Comparison of ENCODE assay signal across 8 mouse cellular contexts in the genomic region with DNA sequence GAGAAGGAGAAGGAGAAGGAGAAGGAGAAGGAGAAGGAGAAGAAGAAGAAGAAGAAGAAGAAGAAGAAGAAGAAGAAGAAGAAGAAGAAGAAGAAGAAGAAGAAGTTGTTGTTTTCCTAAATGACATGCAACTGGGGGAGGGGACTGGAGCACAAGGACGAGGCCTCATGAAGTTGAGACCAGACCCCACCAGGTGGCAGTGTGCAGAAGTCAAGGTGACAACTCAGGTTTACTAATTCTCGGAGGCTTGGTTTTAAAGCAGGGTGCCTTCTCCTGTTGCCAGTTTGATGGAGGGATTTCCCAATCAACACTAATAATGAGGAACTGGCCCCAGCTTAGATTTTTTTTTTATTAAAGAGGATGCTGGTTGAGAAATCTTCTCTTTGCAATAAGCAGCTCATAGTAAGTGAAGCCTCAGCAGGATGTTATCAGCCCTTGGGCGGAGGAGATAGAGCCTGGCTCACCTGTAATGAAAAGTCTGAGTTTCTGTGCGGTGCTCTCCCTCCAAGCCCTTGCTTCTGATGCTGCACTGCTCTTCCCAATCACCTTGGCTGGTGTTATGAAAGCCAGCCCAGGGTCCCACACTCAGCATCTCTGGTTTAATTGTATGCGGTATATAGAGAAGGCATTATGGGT.
DNase-seq lines count a peak whose midpoint lies in the region; ATAC-seq and TF ChIP-seq lines count a peak whose summit lies in the region.
"Had no signal": no experiment of that assay in that cellular context is flagged by ENCODE, and none has a peak within 500 bp of the region (broad histone marks: within the 10 kb centered on the region; RNA-seq: fewer than 3 reads in every experiment).

No protein-coding gene starts in this region.

- POLR2A ChIA-PET in Patski (lab: Charles Lee) = no interaction called here

- H3K9ac ChIP-seq in midbrain, embryonic 15.5 days = no peak overlapping the region
- no peak overlapping the region for H3K9ac ChIP-seq in liver, embryonic 13.5 days
- H3K9ac ChIP-seq: midbrain, embryonic 12.5 days had no signal

- H3K27ac ChIP-seq in midbrain, embryonic 10.5 days (replicated peaks) = no peak overlapping the region
- H3K27ac ChIP-seq in midbrain, embryonic 15.5 days = no peak overlapping the region
- H3K27ac ChIP-seq in gastrocnemius, adult 2 months = no peak overlapping the region
- no peak overlapping the region for H3K27ac ChIP-seq in liver, embryonic 13.5 days
- H3K27ac ChIP-seq: midbrain, embryonic 12.5 days had no signal

- no peak overlapping the region for H3K4me3 ChIP-seq in midbrain, embryonic 10.5 days
- no peak overlapping the region for H3K4me3 ChIP-seq in midbrain, embryonic 15.5 days
- H3K4me3 ChIP-seq in gastrocnemius, adult 2 months = no peak overlapping the region
- H3K4me3 ChIP-seq in liver, embryonic 13.5 days (replicated peaks) = no peak overlapping the region
- H3K4me3 ChIP-seq: midbrain, embryonic 12.5 days had no signal

- no peak for ATAC-seq in midbrain, embryonic 15.5 days (replicated peaks)
- no peak for ATAC-seq in Patski
- no peak for ATAC-seq in liver, embryonic 13.5 days (ENCODE audit: low read depth)

- intact Hi-C loops in gastrocnemius, adult 2 months (cut with DNase I) = loop anchor here (5.0 to 10.0 kb wide), 3 partner anchors 95 to 408 kb away; no protein-coding TSS in a partner anchor

- H3K9me3 ChIP-seq in midbrain, embryonic 10.5 days (replicated peaks) = no peaks in the 10 kb centered on the region
- no peaks in the 10 kb centered on the region for H3K9me3 ChIP-seq in midbrain, embryonic 15.5 days
- no peaks in the 10 kb centered on the region for H3K9me3 ChIP-seq in liver, embryonic 13.5 days (replicated peaks)
- H3K9me3 ChIP-seq: midbrain, embryonic 12.5 days had no signal

- H3K27me3 ChIP-seq in midbrain, embryonic 10.5 days (ENCODE audit: low read depth, poor library complexity, severe bottlenecking) = no peaks in the 10 kb centered on the region
- H3K27me3 ChIP-seq in midbrain, embryonic 15.5 days (replicated peaks) = no peaks in the 10 kb centered on the region
- H3K27me3 ChIP-seq in Patski = peaks cover 13% of the 10 kb centered on the region
- no peaks in the 10 kb centered on the region for H3K27me3 ChIP-seq in liver, embryonic 13.5 days
- H3K27me3 ChIP-seq: midbrain, embryonic 12.5 days had no signal

- WGBS in midbrain, embryonic 10.5 days = 65% methylated on average over 5 of the region's 5 CpGs
- WGBS in midbrain, embryonic 15.5 days = 62% methylated on average over 5 of the region's 5 CpGs
- 36% methylated on average over 5 of the region's 5 CpGs for WGBS in liver, embryonic 13.5 days (ENCODE audit: insufficient replicate concordance)

- peaks cover 17% of the 10 kb centered on the region for H3K4me1 ChIP-seq in midbrain, embryonic 10.5 days
- H3K4me1 ChIP-seq in midbrain, embryonic 15.5 days = no peaks in the 10 kb centered on the region; the same call in 1 of the 2 replicates
- H3K4me1 ChIP-seq in liver, embryonic 13.5 days (replicated peaks) = peaks cover 8% of the 10 kb centered on the region; the same call in 1 of the 2 replicates

- TF ChIP-seq POLR2A in brain, embryonic 14.5 days (IDR thresholded peaks at IDR 0.05; ENCODE audit: borderline replicate concordance, extremely low read depth, insufficient read depth, insufficient read length, poor library complexity, severe bottlenecking) = no peak

- peak; percentile 29 for DNase-seq in midbrain, embryonic 10.5 days (ENCODE audit: low spot score)
- no peak for DNase-seq in Patski (ENCODE audit: low read depth, low spot score)
- peak; percentile 73 for DNase-seq in brain, embryonic 14.5 days (ENCODE audit: low read depth)
- peak; percentile 77 for DNase-seq in gastrocnemius, adult 2 months
- DNase-seq in liver, embryonic 13.5 days = peak; percentile 3
- peak; percentile 4 for DNase-seq in spleen, adult 12 weeks (ENCODE audit: low spot score)

- TF ChIP-seq CTCF in Patski (IDR thresholded peaks at IDR 0.05) = peak; percentile 64
- peak; percentile 69 for TF ChIP-seq CTCF in brain, embryonic 14.5 days (IDR thresholded peaks at IDR 0.05; ENCODE audit: borderline replicate concordance, extremely low read depth, insufficient read depth, insufficient read length)
- peak; percentile 70 for TF ChIP-seq CTCF in gastrocnemius, adult 2 months (IDR thresholded peaks at IDR 0.05)

- CTCF ChIA-PET in Patski (lab: Charles Lee) = no interaction called here

- H3K36me3 ChIP-seq in midbrain, embryonic 10.5 days = no peaks in the 10 kb centered on the region
- no peaks in the 10 kb centered on the region for H3K36me3 ChIP-seq in midbrain, embryonic 15.5 days (replicated peaks)
- no peaks in the 10 kb centered on the region for H3K36me3 ChIP-seq in liver, embryonic 13.5 days
- H3K36me3 ChIP-seq: midbrain, embryonic 12.5 days had no signal

- no peak overlapping the region for H3K4me2 ChIP-seq in midbrain, embryonic 15.5 days
- no peak overlapping the region for H3K4me2 ChIP-seq in liver, embryonic 13.5 days
- H3K4me2 ChIP-seq: midbrain, embryonic 12.5 days had no signal

- in situ Hi-C loops in Patski (cut with MboI; ENCODE audit: low pct_unique_long_range_greater_than_20kb) = no loop called here
